In the genomic region with DNA sequence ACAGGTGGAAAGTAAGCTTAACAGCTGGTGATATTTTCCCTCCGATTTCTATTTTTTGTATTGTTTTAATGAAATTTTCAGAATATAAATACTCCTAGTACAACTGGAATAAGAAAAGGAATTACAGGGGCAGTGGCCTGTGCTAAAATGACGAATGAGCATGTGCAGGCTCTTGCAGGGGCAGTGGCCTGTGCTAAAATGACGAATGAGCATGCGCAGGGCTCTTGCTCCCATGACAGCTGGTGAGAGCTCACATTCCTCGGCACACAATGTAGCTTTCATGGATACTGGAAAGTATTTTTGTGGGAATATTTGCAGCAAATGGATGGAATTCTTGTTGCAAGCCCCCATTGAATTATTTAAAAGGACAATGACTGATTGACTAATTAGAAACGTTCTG, we compare ENCODE assay signal across 12 mouse cellular contexts. TPM values are rescaled to one million over a fixed set of nuclear protein-coding genes. Genes with fewer than 3 reads are reported as not detected.
DNase-seq lines count a peak whose midpoint lies in the region; ATAC-seq and TF ChIP-seq lines count a peak whose summit lies in the region.
"Had no signal": no experiment of that assay in that cellular context is flagged by ENCODE, and none has a peak within 500 bp of the region (broad histone marks: within the 10 kb centered on the region; RNA-seq: fewer than 3 reads in every experiment).

No protein-coding gene starts in this region.

- WGBS in neural tube, embryonic 13.5 days: 44% methylated on average over 6 of the region's 6 CpGs
- WGBS in neural tube, embryonic 15.5 days: 44% methylated on average over 6 of the region's 6 CpGs
- WGBS in hindbrain, embryonic 14.5 days: 36% methylated on average over 6 of the region's 6 CpGs

- H3K9me3 ChIP-seq in neural tube, embryonic 13.5 days: no peaks in the 10 kb centered on the region
- H3K9me3 ChIP-seq in neural tube, embryonic 15.5 days (replicated peaks): no peaks in the 10 kb centered on the region
- no peaks in the 10 kb centered on the region for H3K9me3 ChIP-seq in hindbrain, embryonic 14.5 days (ENCODE audit: control insufficient read depth, low read length)
- H3K9me3 ChIP-seq: heart, embryonic 10.5 days; midbrain, embryonic 13.5 days had no signal

- H3K36me3 ChIP-seq in neural tube, embryonic 13.5 days: no peaks in the 10 kb centered on the region
- H3K36me3 ChIP-seq in neural tube, embryonic 15.5 days: no peaks in the 10 kb centered on the region
- no peaks in the 10 kb centered on the region for H3K36me3 ChIP-seq in hindbrain, embryonic 14.5 days (replicated peaks; ENCODE audit: control insufficient read depth, insufficient read depth)
- H3K36me3 ChIP-seq: midbrain, embryonic 13.5 days had no signal

- DNase-seq in kidney, postnatal 10 days: peak; percentile 34
- no peak for DNase-seq in kidney, adult 18-20 months
- DNase-seq in hindbrain, embryonic 14.5 days (ENCODE audit: low spot score): peak; percentile 57
- DNase-seq in cerebellum, adult 11 months: no peak
- DNase-seq in gastrocnemius, adult 2 months: no peak
- DNase-seq: cerebellum, postnatal 10 days; liver, postnatal 0 days; thymus, adult 18-20 months had no signal

- H3K4me1 ChIP-seq in neural tube, embryonic 13.5 days (replicated peaks): no peaks in the 10 kb centered on the region; the same call in 1 of the 2 replicates
- H3K4me1 ChIP-seq in neural tube, embryonic 15.5 days: no peaks in the 10 kb centered on the region
- H3K4me1 ChIP-seq in hindbrain, embryonic 14.5 days (replicated peaks; ENCODE audit: control insufficient read depth, insufficient read depth, low read length): peaks cover 8% of the 10 kb centered on the region; the same call in 1 of the 2 replicates
- H3K4me1 ChIP-seq: midbrain, embryonic 13.5 days had no signal

- no peaks in the 10 kb centered on the region for H3K27me3 ChIP-seq in neural tube, embryonic 13.5 days
- H3K27me3 ChIP-seq in neural tube, embryonic 15.5 days (replicated peaks): no peaks in the 10 kb centered on the region
- H3K27me3 ChIP-seq in hindbrain, embryonic 14.5 days (ENCODE audit: control insufficient read depth, insufficient read depth, low read length): no peaks in the 10 kb centered on the region
- H3K27me3 ChIP-seq: midbrain, embryonic 13.5 days had no signal

- H3K9ac ChIP-seq in neural tube, embryonic 13.5 days: no peak overlapping the region
- H3K9ac ChIP-seq in neural tube, embryonic 15.5 days (replicated peaks): no peak overlapping the region
- no peak overlapping the region for H3K9ac ChIP-seq in hindbrain, embryonic 14.5 days
- H3K9ac ChIP-seq: liver, postnatal 0 days; midbrain, embryonic 13.5 days had no signal

- no peak overlapping the region for H3K4me3 ChIP-seq in neural tube, embryonic 13.5 days
- H3K4me3 ChIP-seq in neural tube, embryonic 15.5 days (replicated peaks): no peak overlapping the region
- no peak overlapping the region for H3K4me3 ChIP-seq in hindbrain, embryonic 14.5 days (replicated peaks; ENCODE audit: low read length)
- no peak overlapping the region for H3K4me3 ChIP-seq in gastrocnemius, adult 2 months
- H3K4me3 ChIP-seq: heart, embryonic 10.5 days; midbrain, embryonic 13.5 days had no signal

- no peak overlapping the region for H3K27ac ChIP-seq in neural tube, embryonic 13.5 days (replicated peaks)
- H3K27ac ChIP-seq in neural tube, embryonic 15.5 days (replicated peaks): no peak overlapping the region
- H3K27ac ChIP-seq in hindbrain, embryonic 14.5 days: peak overlapping the region; percentile 36; the same call in 1 of the 2 replicates
- H3K27ac ChIP-seq in gastrocnemius, adult 2 months: no peak overlapping the region
- H3K27ac ChIP-seq: heart, embryonic 10.5 days; midbrain, embryonic 13.5 days had no signal

- no peak for TF ChIP-seq CTCF in gastrocnemius, adult 2 months (IDR thresholded peaks at IDR 0.05)

- no peak overlapping the region for H3K4me2 ChIP-seq in neural tube, embryonic 13.5 days
- H3K4me2 ChIP-seq in neural tube, embryonic 15.5 days: no peak overlapping the region
- H3K4me2 ChIP-seq in hindbrain, embryonic 14.5 days (replicated peaks): peak overlapping the region; percentile 17
- H3K4me2 ChIP-seq: midbrain, embryonic 13.5 days had no signal

- ATAC-seq in neural tube, embryonic 13.5 days (ENCODE audit: low read depth): peak; percentile 53; the same call in 1 of the 2 replicates
- no peak for ATAC-seq in neural tube, embryonic 15.5 days (ENCODE audit: low FRiP score)
- peak; percentile 75; the same call in 1 of the 2 replicates for ATAC-seq in hindbrain, embryonic 14.5 days (ENCODE audit: low FRiP score)
- ATAC-seq: liver, postnatal 0 days; midbrain, embryonic 13.5 days had no signal

- intact Hi-C loops in gastrocnemius, adult 2 months (cut with DNase I): loop anchor here (10.0 kb wide), 1 partner anchor 884 kb away; no protein-coding TSS in a partner anchor

RNA-seq across cellular contexts. Expression of gene Akap7, which starts 46.5 kb away (rescaled TPM):
- polyA plus RNA-seq in neural tube, embryonic 13.5 days (2015; fragmentation: Nextera tagmentation; extraction: Ambion mirVana): 30.3 and 33.5 TPM in 2 replicates
- 49.4 and 53.0 TPM in 2 replicates for polyA plus RNA-seq in neural tube, embryonic 15.5 days (2015; fragmentation: Nextera tagmentation; extraction: Ambion mirVana)
- 48.8 and 56.7 TPM in 2 replicates for polyA plus RNA-seq in hindbrain, embryonic 14.5 days (2014; fragmentation: Nextera tagmentation; extraction: Ambion mirVana)
- 10 to 100 TPM; 18.3 to 25.6 TPM for total RNA-seq in gastrocnemius, adult 2 months (2021)

Comparison
In these comparisons a context has a peak if more than half of its experiments do, and no peak if none do; other contexts are left out.
1. DNase-seq: peak in kidney, postnatal 10 days (single experiment) and hindbrain, embryonic 14.5 days (single experiment); none in kidney, adult 18-20 months (single experiment), cerebellum, adult 11 months (single experiment) and gastrocnemius, adult 2 months (single experiment).